Mouse (Mus musculus): Measurements from ENCODE around the gene Vmn2r59.
"Not testable (repeated sequence)": the region's sequence is repeated elsewhere in the genome, so short reads cannot be mapped to it uniquely, and the experiment has no call there.

The Vmn2r59 gene

GRCm38 (mm10) chr7:42058923-42059322 lies at the start of gene Vmn2r59:
Gene Vmn2r59 (minus strand): TSS chr7:42059023.
- DNase-seq: no peak

GRCm38 (mm10) chr7:42107470-42107869 lies 48.6 kb upstream of the Vmn2r59 start, which contains the start of gene Vmn2r60:
Gene Vmn2r60 (plus strand): TSS chr7:42107770.
- DNase-seq: no peak

DNA sequence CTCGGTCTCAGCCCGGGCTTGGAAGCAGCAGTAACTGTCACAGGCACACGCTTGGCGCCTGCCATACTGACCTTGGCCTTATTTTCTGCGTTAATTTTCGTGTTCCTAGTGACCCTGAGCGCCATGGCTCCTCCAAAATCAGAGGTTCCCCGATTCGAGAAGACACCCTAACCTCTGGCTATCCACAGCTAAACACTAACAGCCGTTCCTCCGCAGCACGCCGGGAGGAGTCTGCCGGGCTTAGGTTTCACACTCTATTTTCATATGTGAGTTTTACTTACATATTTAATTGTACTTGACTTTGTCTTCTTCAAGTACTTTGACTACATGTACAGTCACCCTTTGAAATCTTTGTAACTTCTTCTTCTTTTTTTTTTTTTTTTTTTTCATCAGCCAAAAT lies 48.2 kb upstream of the Vmn2r59 start:
- not testable (repeated sequence) for DNase-seq
